In genomic region chr2:127138449-127138848, GRCm38 (mm10) we compare ENCODE assay signal across 18 mouse cellular contexts. TPM values are rescaled to one million over a fixed set of nuclear protein-coding genes. Genes with fewer than 3 reads are reported as not detected.
DNase-seq lines count a peak whose midpoint lies in the region; ATAC-seq lines count a peak whose summit lies in the region.
"Had no signal": no experiment of that assay in that cellular context is flagged by ENCODE, and none has a peak within 500 bp of the region (broad histone marks: within the 10 kb centered on the region; RNA-seq: fewer than 3 reads in every experiment).

No protein-coding gene starts in this region.

- no peak overlapping the region for H3K9ac ChIP-seq in kidney, embryonic 16.5 days (replicated peaks; ENCODE audit: low read length)
- no peak overlapping the region for H3K9ac ChIP-seq in limb, embryonic 15.5 days
- H3K9ac ChIP-seq: limb, embryonic 12.5 days; midbrain, embryonic 15.5 days had no signal

- no peak for ATAC-seq in kidney, embryonic 16.5 days (ENCODE audit: low FRiP score, low TSS enrichment)
- ATAC-seq in limb, embryonic 15.5 days (ENCODE audit: insufficient number of reproducible peaks, low FRiP score, low TSS enrichment, low read depth), result no peak
- ATAC-seq: CD4-positive, CD25-positive, alpha-beta regulatory T cell, adult 4 months; hindbrain, embryonic 16.5 days; intestine, postnatal 0 days; midbrain, embryonic 15.5 days had no signal

- H3K4me3 ChIP-seq in kidney, embryonic 16.5 days (ENCODE audit: low read length), result no peak overlapping the region
- no peak overlapping the region for H3K4me3 ChIP-seq in limb, embryonic 15.5 days
- H3K4me3 ChIP-seq: heart, embryonic 10.5 days; left cerebral cortex, adult 2 months; limb, embryonic 12.5 days; midbrain, embryonic 15.5 days had no signal

- H3K36me3 ChIP-seq in kidney, embryonic 16.5 days (ENCODE audit: insufficient read depth, low read length), result peaks cover 20% of the 10 kb centered on the region
- peaks cover 23% of the 10 kb centered on the region for H3K36me3 ChIP-seq in limb, embryonic 15.5 days
- H3K36me3 ChIP-seq: midbrain, embryonic 15.5 days had no signal

- H3K4me1 ChIP-seq in kidney, embryonic 16.5 days (ENCODE audit: insufficient read depth, low read length), result peaks cover 33% of the 10 kb centered on the region
- peaks cover 43% of the 10 kb centered on the region for H3K4me1 ChIP-seq in limb, embryonic 15.5 days

- no peak overlapping the region for H3K4me2 ChIP-seq in kidney, embryonic 16.5 days (replicated peaks; ENCODE audit: low read depth, low read length)
- 0 out of 2 replicates have a peak overlapping the region, but pooled peaks have one; percentile 10 for H3K4me2 ChIP-seq in limb, embryonic 15.5 days
- H3K4me2 ChIP-seq: limb, embryonic 12.5 days; midbrain, embryonic 15.5 days had no signal

- no peak for DNase-seq in kidney, postnatal 25 days
- DNase-seq in 3T3-L1 (ENCODE audit: low read depth, low spot score) (peak; percentile 31), MN1 (ENCODE audit: low spot score) (peak; percentile 11)
- DNase-seq in cerebellum, postnatal 36 days, result no peak
- DNase-seq in urinary bladder, adult 18-20 months (ENCODE audit: low spot score in 2 of 2), result no peak
- DNase-seq: cerebellum, adult 9-11 months; embryo, embryonic 11 days; gastrocnemius, postnatal 14 days; thymus, adult 2 months had no signal

- H3K27me3 ChIP-seq in kidney, embryonic 16.5 days (ENCODE audit: insufficient read depth, low read length), result no peaks in the 10 kb centered on the region
- H3K27me3 ChIP-seq in limb, embryonic 15.5 days, result no peaks in the 10 kb centered on the region
- H3K27me3 ChIP-seq: limb, embryonic 12.5 days; midbrain, embryonic 15.5 days had no signal

- WGBS in kidney, embryonic 16.5 days, result 79% methylated on average over 4 of the region's 4 CpGs
- 46% methylated on average over 4 of the region's 4 CpGs for WGBS in limb, embryonic 15.5 days

- H3K27ac ChIP-seq in kidney, embryonic 16.5 days (ENCODE audit: low read length), result 0 out of 2 replicates have a peak overlapping the region, but pooled peaks have one; percentile 17
- H3K27ac ChIP-seq in limb, embryonic 15.5 days, result peak overlapping the region; percentile 54
- H3K27ac ChIP-seq: heart, embryonic 10.5 days; left cerebral cortex, adult 2 months; midbrain, embryonic 15.5 days had no signal

- no peaks in the 10 kb centered on the region for H3K9me3 ChIP-seq in kidney, embryonic 16.5 days (ENCODE audit: low read length)
- H3K9me3 ChIP-seq in limb, embryonic 15.5 days, result no peaks in the 10 kb centered on the region
- H3K9me3 ChIP-seq: heart, embryonic 10.5 days; limb, embryonic 12.5 days; midbrain, embryonic 15.5 days had no signal

RNA-seq across cellular contexts. Expression of gene Ncaph, which starts 4.7 kb away (rescaled TPM):
- 91.5 and 96.6 TPM in 2 replicates for polyA plus RNA-seq in kidney, embryonic 16.5 days (2015; fragmentation: Nextera tagmentation; extraction: Ambion mirVana)
- polyA plus RNA-seq in limb, embryonic 15.5 days (2015; fragmentation: Nextera tagmentation; extraction: Ambion mirVana), result 61.3 and 62.5 TPM in 2 replicates

RNA-seq across cellular contexts. Expression of gene Itpripl1, which starts 4.8 kb away (rescaled TPM):
- polyA plus RNA-seq in kidney, embryonic 16.5 days (2015; fragmentation: Nextera tagmentation; extraction: Ambion mirVana), result 24.0 and 27.1 TPM in 2 replicates
- 26.0 and 26.8 TPM in 2 replicates for polyA plus RNA-seq in limb, embryonic 15.5 days (2015; fragmentation: Nextera tagmentation; extraction: Ambion mirVana)

Comparison
In these comparisons a context has a peak if more than half of its experiments do, and no peak if none do; other contexts are left out.
1. DNase-seq: peak in 3T3-L1 (single experiment) and MN1 (single experiment); none in kidney, postnatal 25 days (0 of 2), cerebellum, postnatal 36 days (0 of 2) and urinary bladder, adult 18-20 months (0 of 2).